In the genomic region with DNA sequence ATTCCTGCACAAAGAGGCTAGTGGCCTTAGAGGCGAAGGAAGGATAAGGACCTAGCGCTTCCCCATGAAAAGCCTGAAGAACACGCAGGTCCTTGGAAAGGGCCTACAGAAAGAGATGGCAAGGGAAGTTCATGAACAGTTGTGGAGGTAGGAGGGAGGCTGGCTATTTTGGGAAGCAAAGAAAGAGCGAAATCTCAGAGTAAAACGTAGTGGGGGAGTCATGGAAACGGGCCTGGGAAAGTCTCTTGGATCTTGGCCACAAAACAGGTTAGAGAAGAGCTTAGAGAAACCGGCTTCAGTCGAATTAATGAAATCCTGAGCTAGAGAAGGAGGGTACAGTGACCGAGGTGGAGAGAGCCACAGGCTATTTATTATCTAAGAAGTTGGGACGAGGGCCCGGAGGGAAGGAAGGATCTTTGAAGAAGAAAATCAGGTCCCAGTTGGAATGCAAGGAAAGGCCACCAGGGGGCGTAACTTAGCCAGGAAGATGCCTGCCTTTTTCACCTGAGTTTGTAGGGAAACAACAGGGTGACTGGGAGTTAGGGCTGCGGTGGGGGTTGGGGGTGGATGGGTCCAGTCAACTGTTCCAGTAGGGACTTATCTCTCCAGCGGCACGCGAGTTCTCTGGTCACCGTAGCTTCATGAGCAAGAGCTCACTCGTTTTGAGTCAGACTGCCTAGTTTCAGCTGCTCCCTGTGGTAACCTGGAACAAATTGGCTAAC, we compare ENCODE assay signal across 8 mouse cellular contexts. TPM values are rescaled to one million over a fixed set of nuclear protein-coding genes. Genes with fewer than 3 reads are reported as not detected.
DNase-seq lines count a peak whose midpoint lies in the region; ATAC-seq and TF ChIP-seq lines count a peak whose summit lies in the region.

No protein-coding gene starts in this region.

- 0 out of 2 replicates have a peak, but pooled peaks cover 2% of the 10 kb centered on the region for H3K27me3 ChIP-seq in heart, embryonic 11.5 days (ENCODE audit: control insufficient read depth, insufficient read depth, low read length)
- no peaks in the 10 kb centered on the region for H3K27me3 ChIP-seq in kidney, embryonic 16.5 days (ENCODE audit: insufficient read depth, low read length)
- 0 out of 2 replicates have a peak, but pooled peaks cover 4% of the 10 kb centered on the region for H3K27me3 ChIP-seq in liver, embryonic 13.5 days
- no peaks in the 10 kb centered on the region for H3K27me3 ChIP-seq in neural tube, embryonic 15.5 days (replicated peaks)

- H3K36me3 ChIP-seq in heart, embryonic 11.5 days (ENCODE audit: control insufficient read depth, insufficient read depth, low read length) = no peaks in the 10 kb centered on the region
- no peaks in the 10 kb centered on the region for H3K36me3 ChIP-seq in kidney, embryonic 16.5 days (ENCODE audit: insufficient read depth, low read length)
- H3K36me3 ChIP-seq in liver, embryonic 13.5 days = no peaks in the 10 kb centered on the region
- no peaks in the 10 kb centered on the region for H3K36me3 ChIP-seq in neural tube, embryonic 15.5 days

- WGBS in heart, embryonic 11.5 days (ENCODE audit: insufficient replicate concordance) = 28% methylated on average over 18 of the region's 18 CpGs
- WGBS in kidney, embryonic 16.5 days = 22% methylated on average over 18 of the region's 18 CpGs
- 25% methylated on average over 18 of the region's 18 CpGs for WGBS in liver, embryonic 13.5 days (ENCODE audit: insufficient replicate concordance)
- 28% methylated on average over 18 of the region's 18 CpGs for WGBS in neural tube, embryonic 15.5 days

- ATAC-seq in heart, embryonic 11.5 days (replicated peaks; ENCODE audit: insufficient number of reproducible peaks, low FRiP score, low TSS enrichment) = no peak
- no peak for ATAC-seq in kidney, embryonic 16.5 days (ENCODE audit: low FRiP score, low TSS enrichment)
- ATAC-seq in liver, embryonic 13.5 days (ENCODE audit: low read depth) = no peak
- ATAC-seq in neural tube, embryonic 15.5 days (ENCODE audit: low FRiP score) = no peak

- H3K4me3 ChIP-seq in embryonic fibroblast, embryonic 13.5 days (ENCODE audit: insufficient read depth, low read length) = no peak overlapping the region
- H3K4me3 ChIP-seq in heart, embryonic 11.5 days (ENCODE audit: low read depth, low read length) = peak overlapping the region; percentile 31
- peak overlapping the region; percentile 37 for H3K4me3 ChIP-seq in kidney, embryonic 16.5 days (ENCODE audit: low read length)
- peak overlapping the region; percentile 41 for H3K4me3 ChIP-seq in liver, embryonic 13.5 days (replicated peaks)
- H3K4me3 ChIP-seq in neural tube, embryonic 15.5 days (replicated peaks) = peak overlapping the region; percentile 35

- peak; percentile 60; the same call in 1 of the 2 replicates for TF ChIP-seq CTCF in embryonic fibroblast, embryonic 13.5 days (IDR thresholded peaks at IDR 0.05; ENCODE audit: borderline replicate concordance, insufficient read depth, low read length)

- peak overlapping the region; percentile 69 for H3K4me2 ChIP-seq in heart, embryonic 11.5 days
- H3K4me2 ChIP-seq in kidney, embryonic 16.5 days (replicated peaks; ENCODE audit: low read depth, low read length) = peak overlapping the region; percentile 72
- H3K4me2 ChIP-seq in liver, embryonic 13.5 days = peak overlapping the region; percentile 62
- H3K4me2 ChIP-seq in neural tube, embryonic 15.5 days = peak overlapping the region; percentile 68

- peak; percentile 74 to 76 for DNase-seq in B cell, adult 2 months
- peak; percentile 60 to 68 for DNase-seq in adrenal gland, postnatal 4 days (ENCODE audit: low spot score in 2 of 2)
- peak; percentile 70 for DNase-seq in liver, embryonic 13.5 days
- peak; percentile 92 for DNase-seq in testis, postnatal 10 days (ENCODE audit: low spot score)

- peak overlapping the region; percentile 66 for H3K27ac ChIP-seq in embryonic fibroblast, embryonic 13.5 days (ENCODE audit: insufficient read depth, low read length)
- H3K27ac ChIP-seq in heart, embryonic 11.5 days (ENCODE audit: low read depth, low read length) = peak overlapping the region; percentile 8; the same call in 1 of the 2 replicates
- H3K27ac ChIP-seq in kidney, embryonic 16.5 days (ENCODE audit: low read length) = peak overlapping the region; percentile 92
- 0 out of 2 replicates have a peak overlapping the region, but pooled peaks have one; percentile 39 for H3K27ac ChIP-seq in liver, embryonic 13.5 days
- H3K27ac ChIP-seq in neural tube, embryonic 15.5 days (replicated peaks) = peak overlapping the region; percentile 82

- H3K4me1 ChIP-seq in embryonic fibroblast, embryonic 13.5 days (ENCODE audit: control insufficient read depth, insufficient read depth, low read length) = peaks cover 10% of the 10 kb centered on the region
- peaks cover 12% of the 10 kb centered on the region for H3K4me1 ChIP-seq in heart, embryonic 11.5 days (ENCODE audit: control insufficient read depth, insufficient read depth, low read length)
- H3K4me1 ChIP-seq in kidney, embryonic 16.5 days (ENCODE audit: insufficient read depth, low read length) = peaks cover 29% of the 10 kb centered on the region
- peaks cover 29% of the 10 kb centered on the region for H3K4me1 ChIP-seq in liver, embryonic 13.5 days (replicated peaks)
- H3K4me1 ChIP-seq in neural tube, embryonic 15.5 days = peaks cover 34% of the 10 kb centered on the region

- H3K9ac ChIP-seq in heart, embryonic 11.5 days (ENCODE audit: low read depth, low read length) = peak overlapping the region; percentile 64; the same call in 1 of the 2 replicates
- peak overlapping the region; percentile 57 for H3K9ac ChIP-seq in kidney, embryonic 16.5 days (replicated peaks; ENCODE audit: low read length)
- peak overlapping the region; percentile 55 for H3K9ac ChIP-seq in liver, embryonic 13.5 days
- H3K9ac ChIP-seq in neural tube, embryonic 15.5 days (replicated peaks) = peak overlapping the region; percentile 28

- no peaks in the 10 kb centered on the region for H3K9me3 ChIP-seq in heart, embryonic 11.5 days (replicated peaks; ENCODE audit: control insufficient read depth, low read length)
- H3K9me3 ChIP-seq in kidney, embryonic 16.5 days (ENCODE audit: low read length) = no peaks in the 10 kb centered on the region
- no peaks in the 10 kb centered on the region for H3K9me3 ChIP-seq in liver, embryonic 13.5 days (replicated peaks)
- H3K9me3 ChIP-seq in neural tube, embryonic 15.5 days (replicated peaks) = no peaks in the 10 kb centered on the region

- no peak for TF ChIP-seq POLR2A in embryonic fibroblast, embryonic 13.5 days (IDR thresholded peaks at IDR 0.05; ENCODE audit: low read depth, low read length)

RNA-seq across cellular contexts. Expression of a gene that starts 5.1 kb away (rescaled TPM):
- 10 to 100 TPM; 74.2 to 74.3 TPM for total RNA-seq in adrenal gland, postnatal 4 days (2021)
- polyA plus RNA-seq in embryonic fibroblast, embryonic 13.5 days (2011; ENCODE audit: insufficient read length, low read depth, missing spikeins) = 36.4 and 37.0 TPM in 2 replicates
- 16.7 and 17.9 TPM in 2 replicates for polyA plus RNA-seq in heart, embryonic 11.5 days (2014; fragmentation: Nextera tagmentation; extraction: Ambion mirVana)
- 27.4 and 33.9 TPM in 2 replicates for polyA plus RNA-seq in kidney, embryonic 16.5 days (2015; fragmentation: Nextera tagmentation; extraction: Ambion mirVana)
- polyA plus RNA-seq in liver, embryonic 13.5 days (2015; fragmentation: Nextera tagmentation; extraction: Ambion mirVana) = 18.7 and 23.6 TPM in 2 replicates
- polyA plus RNA-seq in neural tube, embryonic 15.5 days (2015; fragmentation: Nextera tagmentation; extraction: Ambion mirVana) = 30.3 and 33.2 TPM in 2 replicates

RNA-seq across cellular contexts. Expression of a gene that starts 34.3 kb away (rescaled TPM):
- total RNA-seq in adrenal gland, postnatal 4 days (2021) = 1 to 10 TPM; 1.2 to 1.7 TPM
- polyA plus RNA-seq in embryonic fibroblast, embryonic 13.5 days (2011; ENCODE audit: insufficient read length, low read depth, missing spikeins) = 0.17 and 0.23 TPM in 2 replicates
- polyA plus RNA-seq in heart, embryonic 11.5 days (2014; fragmentation: Nextera tagmentation; extraction: Ambion mirVana) = 0.19 TPM in 1 of 2 replicates, not detected in the other
- polyA plus RNA-seq in kidney, embryonic 16.5 days (2015; fragmentation: Nextera tagmentation; extraction: Ambion mirVana) = 5.4 and 6.3 TPM in 2 replicates
- 0.73 and 0.83 TPM in 2 replicates for polyA plus RNA-seq in liver, embryonic 13.5 days (2015; fragmentation: Nextera tagmentation; extraction: Ambion mirVana)
- 0.23 and 2.4 TPM in 2 replicates for polyA plus RNA-seq in neural tube, embryonic 15.5 days (2015; fragmentation: Nextera tagmentation; extraction: Ambion mirVana)

Comparison
In these comparisons a context has a peak if more than half of its experiments do, and no peak if none do; other contexts are left out.
1. H3K27ac ChIP-seq: peak in every context shown above with its lines; median percentile 92 in kidney, embryonic 16.5 days; 82 in neural tube, embryonic 15.5 days; 66 in embryonic fibroblast, embryonic 13.5 days; 39 in liver, embryonic 13.5 days; 8 in heart, embryonic 11.5 days.